Mouse (Mus musculus): Measurements from ENCODE around the gene Ckap2. TPM values are rescaled to one million over a fixed set of nuclear protein-coding genes. Genes with fewer than 3 reads are reported as not detected.

Ckap2 gene
- 1.8 TPM for polyA plus RNA-seq (2014; fragmentation: Illumina TruSeq; extraction: RNeasy Lipid Tissue Mini Kit (QIAGEN cat#74804); ENCODE audit: low read depth, low replicate concordance)

GRCm38 (mm10) chr8:22185431-22186397 lies at the start of gene Ckap2:
TSS of gene Ckap2 (minus strand) at chr8:22185819.

GRCm38 (mm10) chr8:22227061-22227877 lies 41.6 kb upstream of the Ckap2 start, which contains the start of gene Thsd1:
TSS of gene Thsd1 (plus strand) at chr8:22227313.

GRCm38 (mm10) chr8:22192660-22193431 lies 7.2 kb upstream of the Ckap2 start, which contains the start of gene Vps36:
TSS of gene Vps36 (plus strand) at chr8:22192809.

GRCm38 (mm10) chr8:22166080-22166603 lies 19.5 kb downstream of the Ckap2 start, which contains the start of gene Nek3:
TSS of gene Nek3 (minus strand) at chr8:22166435.

GRCm38 (mm10) chr8:22124220-22125152 lies 61.1 kb downstream of the Ckap2 start, which contains the start of gene Nek5:
TSS of gene Nek5 (minus strand) at chr8:22125053.

Other genes starting within 250 kb of the Ckap2 start
- not detected for gene Defb35, start 247.5 kb downstream of the Ckap2 start, polyA plus RNA-seq (2014; fragmentation: Illumina TruSeq; extraction: RNeasy Lipid Tissue Mini Kit (QIAGEN cat#74804); ENCODE audit: low read depth, low replicate concordance)
- 28.2 TPM for gene Defb13, start 239.1 kb downstream of the Ckap2 start, polyA plus RNA-seq (2014; fragmentation: Illumina TruSeq; extraction: RNeasy Lipid Tissue Mini Kit (QIAGEN cat#74804); ENCODE audit: low read depth, low replicate concordance)
- gene Fam90a1a, start 227.1 kb downstream of the Ckap2 start, polyA plus RNA-seq (2014; fragmentation: Illumina TruSeq; extraction: RNeasy Lipid Tissue Mini Kit (QIAGEN cat#74804); ENCODE audit: low read depth, low replicate concordance): 0.31 TPM
- gene Ccdc70, start 216.0 kb downstream of the Ckap2 start, polyA plus RNA-seq (2014; fragmentation: Illumina TruSeq; extraction: RNeasy Lipid Tissue Mini Kit (QIAGEN cat#74804); ENCODE audit: low read depth, low replicate concordance): 4.4 TPM
- 0.17 TPM for gene Atp7b, start 125.5 kb downstream of the Ckap2 start, polyA plus RNA-seq (2014; fragmentation: Illumina TruSeq; extraction: RNeasy Lipid Tissue Mini Kit (QIAGEN cat#74804); ENCODE audit: low read depth, low replicate concordance)
- 9.1 TPM for gene Alg11, start 125.1 kb downstream of the Ckap2 start, polyA plus RNA-seq (2014; fragmentation: Illumina TruSeq; extraction: RNeasy Lipid Tissue Mini Kit (QIAGEN cat#74804); ENCODE audit: low read depth, low replicate concordance)
- 1.5 TPM for gene Nek5, start 60.8 kb downstream of the Ckap2 start, polyA plus RNA-seq (2014; fragmentation: Illumina TruSeq; extraction: RNeasy Lipid Tissue Mini Kit (QIAGEN cat#74804); ENCODE audit: low read depth, low replicate concordance)
- gene Nek3, start 19.4 kb downstream of the Ckap2 start, polyA plus RNA-seq (2014; fragmentation: Illumina TruSeq; extraction: RNeasy Lipid Tissue Mini Kit (QIAGEN cat#74804); ENCODE audit: low read depth, low replicate concordance): 2.4 TPM
- 15.9 TPM for gene Vps36, start 7.0 kb upstream of the Ckap2 start, polyA plus RNA-seq (2014; fragmentation: Illumina TruSeq; extraction: RNeasy Lipid Tissue Mini Kit (QIAGEN cat#74804); ENCODE audit: low read depth, low replicate concordance)
- 3.3 TPM for gene Thsd1, start 41.5 kb upstream of the Ckap2 start, polyA plus RNA-seq (2014; fragmentation: Illumina TruSeq; extraction: RNeasy Lipid Tissue Mini Kit (QIAGEN cat#74804); ENCODE audit: low read depth, low replicate concordance)
- gene Tpte, start 97.6 kb upstream of the Ckap2 start, polyA plus RNA-seq (2014; fragmentation: Illumina TruSeq; extraction: RNeasy Lipid Tissue Mini Kit (QIAGEN cat#74804); ENCODE audit: low read depth, low replicate concordance): 0.15 TPM
- gene Slc25a15, start 212.8 kb upstream of the Ckap2 start, polyA plus RNA-seq (2014; fragmentation: Illumina TruSeq; extraction: RNeasy Lipid Tissue Mini Kit (QIAGEN cat#74804); ENCODE audit: low read depth, low replicate concordance): 9.5 TPM
- gene Mrps31, start 225.5 kb upstream of the Ckap2 start, polyA plus RNA-seq (2014; fragmentation: Illumina TruSeq; extraction: RNeasy Lipid Tissue Mini Kit (QIAGEN cat#74804); ENCODE audit: low read depth, low replicate concordance): 16.3 TPM

All from adipose tissue, adult 10 weeks (tissue).